Mouse (Mus musculus) adrenal gland, postnatal 36 days (tissue): ENCODE measurements around the gene Rabl2. TPM values are rescaled to one million over a fixed set of nuclear protein-coding genes. Genes with fewer than 3 reads are reported as not detected.
A peak's percentile ranks its signal among the peaks of the same experiment; 100 is the strongest.

ENCODE experiments used
- DNase-seq, 2 experiments: peaks; one replicate each; pipeline ENCODE4 v3.0.0; 2021; ENCODE audit warnings: mixed read lengths in 1 of 2
- long read RNA-seq, 2 experiments: library from polyadenylated mRNA; stranded (forward); transcript quantifications; one replicate each; pipeline ENCODE4 v2.0.0; 2021; ENCODE audit warnings: borderline sequencing depth in 2 of 2
- total RNA-seq, 2 experiments: library from RNA; stranded (reverse); gene quantifications; 2 replicates each; pipeline ENCODE4 v1.2.3; 2021

Gene Rabl2
- total RNA-seq: 10 to 100 TPM in 1 of 2 experiments, 1 to 10 TPM in 1; 8.4 to 10.9 TPM
- long read RNA-seq, experiment 1, partial matches to known transcripts: 3 of 10 reads
- long read RNA-seq, experiment 1, other reads (novel, unspliced or antisense): 3 of 10 reads
- long read RNA-seq, experiment 2, partial matches to known transcripts: 0 of 3 reads
- long read RNA-seq, experiment 2, other reads (novel, unspliced or antisense): 0 of 3 reads

GRCm38 (mm10) chr15:89591723-89592455 is at the start of gene Rabl2:
Rabl2 (minus strand) TSS chr15:89591923.
- DNase-seq: peak; percentile 92 to 94

GRCm38 (mm10) chr15:89623626-89623959 is 31.9 kb upstream of the Rabl2 start:
- DNase-seq: peak; percentile 40 to 68

GRCm38 (mm10) chr15:89622959-89623625 is 31.4 kb upstream of the Rabl2 start:
- no peak for DNase-seq

- DNase-seq: peak; percentile 13 to 14
Observed at GRCm38 (mm10) chr15:89622312-89622958, 30.7 kb upstream of the Rabl2 start.

GRCm38 (mm10) chr15:89607888-89608287 is 16.2 kb upstream of the Rabl2 start:
- DNase-seq: no peak

GRCm38 (mm10) chr15:89607480-89607879 is 15.8 kb upstream of the Rabl2 start:
- no peak for DNase-seq

GRCm38 (mm10) chr15:89605822-89606570 is 14.3 kb upstream of the Rabl2 start:
- DNase-seq: no peak

GRCm38 (mm10) chr15:89592548-89592947 is 825 bp upstream of the Rabl2 start:
- DNase-seq: no peak

- no peak for DNase-seq
Observed at GRCm38 (mm10) chr15:89591317-89591716, 406 bp downstream of the Rabl2 start.

- peak in 1 of 2 experiments; percentile 9 for DNase-seq
Observed at GRCm38 (mm10) chr15:89589146-89589545, 2.6 kb downstream of the Rabl2 start.

- DNase-seq: no peak
Observed at GRCm38 (mm10) chr15:89585631-89586030, 6.1 kb downstream of the Rabl2 start.

GRCm38 (mm10) chr15:89585101-89585500 is 6.6 kb downstream of the Rabl2 start:
- no peak for DNase-seq

GRCm38 (mm10) chr15:89582494-89582893 is 9.2 kb downstream of the Rabl2 start:
- DNase-seq: no peak

GRCm38 (mm10) chr15:89572147-89572546 is 19.6 kb downstream of the Rabl2 start:
- DNase-seq: no peak

GRCm38 (mm10) chr15:89568114-89568513 is 23.6 kb downstream of the Rabl2 start, which contains the start of gene Acr:
Acr (plus strand) TSS chr15:89568326.
- DNase-seq: no peak

- DNase-seq: no peak
Observed at GRCm38 (mm10) chr15:89559202-89559731, 32.5 kb downstream of the Rabl2 start.

GRCm38 (mm10) chr15:89557996-89558390 is 33.7 kb downstream of the Rabl2 start:
- no peak for DNase-seq

- no peak for DNase-seq
Observed at GRCm38 (mm10) chr15:89557179-89557995, 34.3 kb downstream of the Rabl2 start.

GRCm38 (mm10) chr15:89556401-89557178 is 35.1 kb downstream of the Rabl2 start:
- no peak for DNase-seq

GRCm38 (mm10) chr15:89555591-89555990 is 36.1 kb downstream of the Rabl2 start:
- DNase-seq: no peak
